Mouse (Mus musculus): Measurements from ENCODE around the gene Atf2. TPM values are rescaled to one million over a fixed set of nuclear protein-coding genes. Genes with fewer than 3 reads are reported as not detected.

Atf2 gene
- polyA plus RNA-seq, 1 experiment, result 41.4 TPM

DNA sequence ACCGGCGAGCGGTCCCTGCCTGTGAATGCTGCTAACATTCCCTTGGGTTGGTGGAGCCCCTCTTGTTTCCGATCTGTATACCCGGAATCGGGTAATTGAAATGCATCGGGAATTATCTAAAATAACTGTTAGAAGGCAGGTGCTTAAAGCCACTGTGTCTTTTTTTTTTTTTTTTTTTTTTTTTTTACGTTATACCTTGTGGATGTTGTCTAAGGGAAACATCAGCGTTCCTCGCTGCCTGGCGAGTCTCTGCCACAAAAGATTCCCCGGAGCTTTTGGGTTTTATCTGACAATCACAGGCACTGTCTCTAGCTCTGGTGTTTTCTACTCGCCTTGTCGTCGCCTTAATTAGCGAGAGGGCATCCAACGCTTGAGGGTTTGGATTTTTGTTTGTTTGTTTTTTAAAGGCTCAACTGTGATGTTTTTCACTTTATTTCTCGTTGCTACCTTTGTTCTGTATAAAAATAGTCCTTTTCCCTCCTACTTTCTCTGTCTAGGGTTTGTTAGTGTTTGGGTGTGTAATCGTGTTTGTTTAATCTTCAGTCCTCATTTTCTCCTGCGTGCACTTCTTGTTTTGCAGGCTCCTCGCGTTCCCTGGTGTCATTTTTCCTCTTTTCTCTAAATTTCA lies 116.6 kb downstream of the Atf2 start:
- H3K27me3 ChIP-seq (ENCODE audit: control insufficient read depth, insufficient read depth, low read length), result no peaks in the 10 kb centered on the region
- no peaks in the 10 kb centered on the region for H3K4me1 ChIP-seq (ENCODE audit: control insufficient read depth, insufficient read depth, low read length)
- no peaks in the 10 kb centered on the region for H3K36me3 ChIP-seq (ENCODE audit: control insufficient read depth, insufficient read depth, low read length)
- peak overlapping the region; percentile 98 for H3K27ac ChIP-seq (ENCODE audit: control insufficient read depth, insufficient read depth, low read depth, low read length)
- H3K4me3 ChIP-seq (ENCODE audit: control insufficient read depth, low read depth, low read length), result peak overlapping the region; percentile 98
- no peak for TF ChIP-seq POLR2A (IDR thresholded peaks at IDR 0.05; ENCODE audit: control insufficient read depth, low read depth, low read length)
- no peak for TF ChIP-seq CTCF (IDR thresholded peaks at IDR 0.05; ENCODE audit: control insufficient read depth, insufficient read depth, insufficient replicate concordance, low read depth, low read length)

DNA sequence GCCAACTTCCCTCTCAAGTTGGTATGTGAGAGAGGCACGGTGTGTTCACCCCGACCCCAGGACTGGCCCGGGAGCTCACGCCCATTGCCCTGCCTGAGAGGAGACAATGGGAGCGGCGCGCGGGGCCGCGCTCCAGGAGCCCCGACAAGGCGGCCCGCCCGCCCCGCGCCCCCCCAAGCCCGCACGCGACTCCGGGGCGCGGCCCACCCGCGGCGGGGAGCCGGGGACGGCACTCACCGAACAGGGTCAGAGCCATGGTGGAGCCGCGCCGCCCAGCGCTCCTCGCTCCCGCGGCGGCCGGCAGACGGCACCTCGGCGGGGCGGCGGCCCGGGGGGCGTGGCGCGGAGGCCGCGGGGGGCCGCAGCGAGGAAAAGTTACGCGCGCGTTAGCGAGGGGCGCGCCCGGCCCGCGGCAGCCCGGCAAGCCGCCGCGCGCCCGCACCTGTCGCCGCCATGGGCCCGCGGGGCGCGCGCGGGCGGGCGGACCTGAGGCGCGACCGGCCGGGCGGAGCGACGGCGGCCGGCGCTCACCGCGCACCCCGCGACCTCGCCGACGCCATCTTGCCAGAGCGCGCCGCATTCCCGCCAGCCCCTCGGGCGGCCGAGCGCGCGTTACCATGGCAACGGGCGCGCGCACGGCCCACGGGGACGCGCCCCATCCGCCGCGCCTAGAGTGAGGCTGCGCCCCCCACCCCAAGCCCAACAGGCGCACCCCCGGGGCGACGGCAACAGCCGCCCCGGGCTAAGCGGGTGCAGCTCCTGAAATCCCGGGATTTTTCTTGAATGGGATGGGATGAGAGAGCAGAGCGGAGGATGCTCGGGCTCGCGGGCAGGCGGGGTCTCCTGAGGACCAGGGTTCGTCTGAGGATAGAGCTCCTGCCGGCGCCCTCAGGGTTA lies 117.4 kb downstream of the Atf2 start, which contains the start of gene Chn1:
TSS of gene Chn1 (minus strand) at position 561 of the 897 bp plus-strand sequence.
- Histone ChIP-seq H3K27ac (ENCODE audit: control insufficient read depth, insufficient read depth, low read depth, low read length) (peak within 1 kb of the TSS; percentile 98), H3K36me3 (ENCODE audit: control insufficient read depth, insufficient read depth, low read length) (no peaks in the 10 kb centered on the region), H3K4me1 (ENCODE audit: control insufficient read depth, insufficient read depth, low read length) (no peaks in the 10 kb centered on the region), H3K27me3 (ENCODE audit: control insufficient read depth, insufficient read depth, low read length) (no peaks in the 10 kb centered on the region), H3K4me3 (ENCODE audit: control insufficient read depth, low read depth, low read length) (peak within 1 kb of the TSS; percentile 98)
- TF ChIP-seq CTCF (IDR thresholded peaks at IDR 0.05; ENCODE audit: control insufficient read depth, insufficient read depth, insufficient replicate concordance, low read depth, low read length), result no peak
- peak; percentile 62 for TF ChIP-seq POLR2A (IDR thresholded peaks at IDR 0.05; ENCODE audit: control insufficient read depth, low read depth, low read length)

DNA sequence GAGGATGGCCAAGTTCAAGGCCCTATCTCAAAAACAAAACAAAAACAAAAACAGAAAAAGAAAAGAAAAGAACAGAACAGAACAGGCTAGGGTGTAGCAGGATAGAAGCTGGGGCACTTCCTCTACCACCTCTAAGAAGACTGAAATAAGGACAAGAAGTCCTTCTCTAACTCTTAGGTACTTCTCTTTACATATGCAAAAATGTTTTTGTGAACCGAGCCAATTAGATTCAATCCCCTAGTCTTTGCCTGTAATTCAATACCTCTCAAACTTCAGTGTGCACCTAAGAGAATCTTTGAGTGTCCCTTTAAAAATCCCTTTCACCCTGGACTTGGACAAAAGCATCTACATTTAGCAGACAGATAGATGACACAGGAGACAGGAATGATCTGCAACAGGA lies 119.5 kb downstream of the Atf2 start:
- Histone ChIP-seq H3K4me1 (ENCODE audit: control insufficient read depth, insufficient read depth, low read length) (no peaks in the 10 kb centered on the region), H3K27me3 (ENCODE audit: control insufficient read depth, insufficient read depth, low read length) (no peaks in the 10 kb centered on the region), H3K4me3 (ENCODE audit: control insufficient read depth, low read depth, low read length) (no peak overlapping the region), H3K36me3 (ENCODE audit: control insufficient read depth, insufficient read depth, low read length) (no peaks in the 10 kb centered on the region), H3K27ac (ENCODE audit: control insufficient read depth, insufficient read depth, low read depth, low read length) (no peak overlapping the region)
- no peak for TF ChIP-seq CTCF (IDR thresholded peaks at IDR 0.05; ENCODE audit: control insufficient read depth, insufficient read depth, insufficient replicate concordance, low read depth, low read length)
- no peak for TF ChIP-seq POLR2A (IDR thresholded peaks at IDR 0.05; ENCODE audit: control insufficient read depth, low read depth, low read length)

DNA sequence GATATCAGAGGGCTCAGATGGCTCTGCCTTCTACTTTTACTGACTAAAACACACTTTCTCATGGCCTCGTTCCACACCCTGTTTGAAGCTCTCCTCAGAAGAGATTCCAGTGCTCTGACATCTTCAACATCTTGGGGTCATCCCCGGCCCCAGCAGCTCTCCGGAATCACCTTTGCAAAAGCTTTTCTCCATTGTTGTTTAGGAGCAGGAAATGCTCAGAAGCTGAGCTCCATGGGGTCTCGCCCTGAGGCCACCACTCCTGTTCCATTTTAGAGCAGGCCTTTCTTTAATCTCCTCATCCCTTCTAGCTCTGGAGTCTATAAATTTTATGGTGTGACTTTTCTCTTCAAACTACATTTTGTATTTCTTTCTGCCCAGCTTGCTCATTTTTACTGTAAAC lies 123.8 kb downstream of the Atf2 start:
- Histone ChIP-seq H3K4me3 (ENCODE audit: control insufficient read depth, low read depth, low read length) (no peak overlapping the region), H3K27ac (ENCODE audit: control insufficient read depth, insufficient read depth, low read depth, low read length) (no peak overlapping the region), H3K36me3 (ENCODE audit: control insufficient read depth, insufficient read depth, low read length) (no peaks in the 10 kb centered on the region), H3K27me3 (ENCODE audit: control insufficient read depth, insufficient read depth, low read length) (no peaks in the 10 kb centered on the region), H3K4me1 (ENCODE audit: control insufficient read depth, insufficient read depth, low read length) (no peaks in the 10 kb centered on the region)
- TF ChIP-seq CTCF (IDR thresholded peaks at IDR 0.05; ENCODE audit: control insufficient read depth, insufficient read depth, insufficient replicate concordance, low read depth, low read length) (no peak), POLR2A (IDR thresholded peaks at IDR 0.05; ENCODE audit: control insufficient read depth, low read depth, low read length) (no peak)

Other genes with a start within 250 kb of the Atf2 start
- gene Chn1, start 117.3 kb downstream of the Atf2 start, polyA plus RNA-seq (2012; rRNA removed), result 118 and 122 TPM in 2 replicates
- gene Atp5g3, start 18.7 kb upstream of the Atf2 start, polyA plus RNA-seq (2012; rRNA removed), result 126 and 130 TPM in 2 replicates

Measured in testis, adult 2 months (tissue).